Mouse (Mus musculus): ENCODE measurements around the gene Olfr1212.

The Olfr1212 gene

GRCm38 (mm10) chr2:88953669-88954068 is at the start of gene Olfr1212:
TSS of gene Olfr1212 (plus strand) at chr2:88953969.
- no peak for DNase-seq (ENCODE audit: low spot score in 2 of 2)

DNA sequence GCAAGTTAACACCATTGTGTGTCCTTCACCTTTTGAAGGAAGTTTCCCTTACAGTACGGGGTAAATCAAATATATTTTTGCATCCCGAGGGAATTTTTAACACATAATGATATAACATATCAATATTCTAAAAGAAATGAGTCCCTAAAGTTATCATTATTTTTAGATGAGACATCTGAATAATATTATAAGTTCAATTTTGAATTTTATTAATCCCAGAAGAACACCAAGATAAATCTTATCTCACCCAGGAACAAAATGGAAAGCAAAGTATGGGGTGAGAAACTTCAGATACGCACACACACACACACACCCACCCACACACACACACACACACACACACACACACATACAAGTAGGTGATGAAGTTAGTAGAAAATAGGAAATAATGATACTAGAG is 38.7 kb upstream of the Olfr1212 start, which contains the start of gene Olfr1209:
Gene Olfr1209, minus strand, starts transcription at position 101 of the 400 bp plus-strand sequence.
- DNase-seq (ENCODE audit: low spot score in 2 of 2) = no peak

DNA sequence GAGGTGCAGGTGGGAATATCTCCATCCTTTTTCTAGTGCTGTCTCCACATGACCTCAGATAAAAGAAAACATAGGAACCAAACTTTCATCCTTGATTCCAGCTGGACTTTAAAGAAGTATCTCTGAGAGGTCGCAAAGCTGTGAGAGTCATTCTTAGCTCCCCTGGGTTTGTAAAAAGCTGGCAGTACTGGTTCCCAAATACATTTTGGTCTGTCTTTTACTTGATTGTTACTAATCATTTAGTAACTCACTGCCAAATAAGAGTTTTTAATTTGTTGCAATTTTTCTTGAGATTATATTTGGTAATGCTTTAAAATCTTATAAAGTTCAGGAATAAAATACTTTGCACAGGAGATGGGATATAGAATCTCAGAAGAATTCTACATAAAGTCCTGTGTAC is 15.8 kb upstream of the Olfr1212 start, which contains the start of gene Olfr1211:
Gene Olfr1211, minus strand, starts transcription at position 101 of the 400 bp plus-strand sequence.
- DNase-seq (ENCODE audit: low spot score in 2 of 2) = no peak

DNA sequence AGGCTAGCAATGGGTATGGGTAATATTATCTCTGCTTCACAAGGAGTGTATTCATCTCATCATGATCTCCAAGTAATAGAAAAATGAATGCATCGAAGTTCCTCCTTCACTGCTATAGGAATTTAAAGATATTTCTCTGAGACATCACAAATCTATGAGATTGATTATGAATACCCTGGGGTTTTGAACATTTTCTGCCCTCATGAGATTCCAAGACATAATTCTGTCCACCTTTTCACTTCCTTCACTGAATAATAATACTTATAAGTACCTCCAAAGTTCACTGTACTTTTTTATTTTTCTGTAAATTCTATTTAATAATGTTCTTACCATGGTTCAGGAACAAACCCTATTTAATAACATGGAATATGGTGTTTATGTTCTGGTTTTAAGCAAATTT is 26.4 kb downstream of the Olfr1212 start, which contains the start of gene Gm13762:
Gene Gm13762, minus strand, starts transcription at position 101 of the 400 bp plus-strand sequence.
- DNase-seq (ENCODE audit: low spot score in 2 of 2) = no peak

GRCm38 (mm10) chr2:88992553-88992952 is 38.8 kb downstream of the Olfr1212 start, which contains the start of gene Olfr1214:
TSS of gene Olfr1214 (minus strand) at chr2:88992653.
- no peak for DNase-seq (ENCODE audit: low spot score in 2 of 2)

DNA sequence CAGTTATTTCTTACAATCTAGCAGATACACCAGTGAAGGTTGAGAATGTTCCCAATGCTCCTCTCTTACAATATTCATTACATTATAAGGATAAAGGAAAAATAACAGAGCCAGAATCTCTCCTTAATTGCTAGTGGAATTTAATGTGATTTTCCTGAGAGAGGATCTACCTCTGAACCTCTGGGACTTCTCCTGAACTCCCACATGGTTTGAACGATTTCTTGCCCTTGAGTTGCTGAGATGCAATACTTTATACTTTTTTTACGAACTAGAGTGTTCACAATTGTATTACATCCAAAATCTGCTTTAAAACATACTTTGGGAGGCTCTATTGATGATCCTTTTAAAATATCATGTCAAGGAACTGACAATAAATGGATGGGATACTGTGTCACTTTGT is 53.1 kb downstream of the Olfr1212 start, which contains the start of gene Olfr1215:
Gene Olfr1215, minus strand, starts transcription at position 101 of the 400 bp plus-strand sequence.
- DNase-seq (ENCODE audit: low spot score in 2 of 2) = no peak
